Mouse (Mus musculus): ENCODE data around the gene Srms.

GRCm38 (mm10) chr2:181156248-181157121 is 56.5 kb downstream of the Srms start, which contains the start of gene Eef1a2:
- TF ChIP-seq POLR2A (IDR thresholded peaks at IDR 0.05; ENCODE audit: borderline replicate concordance, extremely low read depth, low read depth, low read length) (no peak), CTCF (IDR thresholded peaks at IDR 0.05; ENCODE audit: insufficient read depth, low read length) (no peak)
